Mouse (Mus musculus) CH12.LX (cell line): ENCODE data around the gene Tmem222. TPM values are rescaled to one million over a fixed set of nuclear protein-coding genes. Genes with fewer than 3 reads are reported as not detected.

Source experiments
- DNase-seq: peaks from one replicate; pipeline ENCODE4 v3.0.0-alpha.2; 2013; ENCODE audit errors: extremely low read depth
- H3K27ac ChIP-seq: 2 replicates; pipeline ENCODE4 v1.5.1; 2012; ENCODE audit warnings: low read depth, mild to moderate bottlenecking, control low read depth, moderate library complexity; ENCODE audit not compliant: insufficient read depth
- H3K27me3 ChIP-seq: replicated peaks from 2 replicates; pipeline ENCODE3; 2012; ENCODE audit warnings: inconsistent platforms
- H3K36me3 ChIP-seq, 2 experiments: replicated peaks in 1 of 2; 2 replicates each; pipeline versions ENCODE3 to v1.6.1; 2012; ENCODE audit warnings: inconsistent platforms in 1 of 2, low read length in 1 of 2, mild to moderate bottlenecking in 1 of 2, mixed read lengths in 1 of 2, moderate library complexity in 1 of 2; ENCODE audit not compliant: control insufficient read depth in 1 of 2, insufficient read depth in 1 of 2
- H3K4me1 ChIP-seq, 2 experiments: 2 replicates each; pipeline ENCODE4 v1.6.1; 2012; ENCODE audit warnings: inconsistent platforms in 1 of 2, moderate library complexity in 1 of 2; ENCODE audit not compliant: insufficient read depth in 2 of 2, control insufficient read depth in 1 of 2
- H3K4me2 ChIP-seq: 2 replicates; pipeline ENCODE4 v1.6.1; 2012; ENCODE audit warnings: low read depth, mild to moderate bottlenecking, control low read depth; ENCODE audit not compliant: poor library complexity, insufficient read depth, severe bottlenecking
- H3K4me3 ChIP-seq, 3 experiments: fragments of 150-350 bp in 1 of 3; sonication (generic) in 1 of 3; replicated peaks in 1 of 3; 2 replicates each; pipeline versions ENCODE3 to v1.5.1; 2011 to 2012; ENCODE audit warnings: low read depth in 2 of 3, low read length in 2 of 3, mild to moderate bottlenecking in 2 of 3, moderate library complexity in 2 of 3, control low read depth in 1 of 3, improper control_type of control experiment in 1 of 3, inconsistent platforms in 1 of 3, mixed read lengths in 1 of 3; ENCODE audit not compliant: poor library complexity in 1 of 3
- H3K79me2 ChIP-seq: replicated peaks from 2 replicates; pipeline ENCODE4 v1.6.1; 2012; ENCODE audit warnings: mild to moderate bottlenecking, moderate library complexity; ENCODE audit not compliant: control insufficient read depth, poor library complexity, insufficient read depth, severe bottlenecking; ENCODE audit errors: extremely low read depth
- H3K9ac ChIP-seq: 2 replicates; pipeline ENCODE4 v1.6.1; 2012; ENCODE audit warnings: low read depth, mild to moderate bottlenecking, control low read depth, moderate library complexity; ENCODE audit not compliant: insufficient read depth
- H3K9me3 ChIP-seq: replicated peaks from 2 replicates; pipeline ENCODE3; 2012; ENCODE audit warnings: low read length, inconsistent platforms, mixed read lengths
- CHD1 ChIP-seq: IDR thresholded peaks from 2 replicates; pipeline ENCODE4 v1.6.1; 2012; ENCODE audit warnings: low read depth, low read length, improper control_type of control experiment, inconsistent platforms
- EP300 ChIP-seq: IDR thresholded peaks from 2 replicates; pipeline ENCODE4 v1.6.1; 2011; ENCODE audit warnings: low read length, improper control_type of control experiment
- ETS1 ChIP-seq: conservative IDR thresholded peaks from 2 replicates; pipeline ENCODE4 v1.6.1; 2012; ENCODE audit warnings: low read depth, mild to moderate bottlenecking, inconsistent platforms, low read length, improper control_type of control experiment, moderate library complexity
- HCFC1 ChIP-seq: IDR thresholded peaks from 2 replicates; pipeline ENCODE4 v1.6.1; 2012; ENCODE audit warnings: low read depth, mild to moderate bottlenecking, inconsistent platforms, low read length, improper control_type of control experiment
- JUND ChIP-seq: conservative IDR thresholded peaks from 2 replicates; pipeline ENCODE4 v1.6.1; 2011; ENCODE audit warnings: low read depth, low read length, improper control_type of control experiment
- MAX ChIP-seq: IDR thresholded peaks from 2 replicates; pipeline ENCODE4 v1.6.1; 2011; ENCODE audit warnings: low read length, improper control_type of control experiment
- MAZ ChIP-seq: IDR thresholded peaks from 2 replicates; pipeline ENCODE4 v1.6.1; 2012; ENCODE audit warnings: low read depth, mild to moderate bottlenecking, inconsistent platforms, low read length, improper control_type of control experiment, moderate library complexity
- MXI1 ChIP-seq: IDR thresholded peaks from 2 replicates; pipeline ENCODE4 v1.6.1; 2011; ENCODE audit warnings: mild to moderate bottlenecking, low read depth, low read length, improper control_type of control experiment
- POLR2A ChIP-seq: IDR thresholded peaks from 2 replicates; pipeline ENCODE4 v1.6.1; 2011; ENCODE audit warnings: low read depth, mild to moderate bottlenecking, improper control_type of control experiment, low read length
- RAD21 ChIP-seq: IDR thresholded peaks from 2 replicates; pipeline ENCODE4 v1.6.1; 2011; ENCODE audit warnings: low read depth, mild to moderate bottlenecking, low read length, improper control_type of control experiment, moderate library complexity
- RCOR1 ChIP-seq: conservative IDR thresholded peaks from 2 replicates; pipeline ENCODE4 v1.6.1; 2012; ENCODE audit warnings: low read depth, mild to moderate bottlenecking, inconsistent platforms, low read length, improper control_type of control experiment
- SIN3A ChIP-seq: IDR thresholded peaks from 2 replicates; pipeline ENCODE4 v1.6.1; 2012; ENCODE audit warnings: low read length, improper control_type of control experiment, inconsistent platforms
- SMC3 ChIP-seq: IDR thresholded peaks from 2 replicates; pipeline ENCODE4 v1.6.1; 2011; ENCODE audit warnings: low read depth, low read length, improper control_type of control experiment
- UBTF ChIP-seq: IDR thresholded peaks from 2 replicates; pipeline ENCODE4 v1.6.1; 2012; ENCODE audit warnings: low read depth, mild to moderate bottlenecking, inconsistent platforms, low read length, improper control_type of control experiment, moderate library complexity
- USF1 ChIP-seq: IDR thresholded peaks from 2 replicates; pipeline ENCODE4 v1.6.1; 2014; ENCODE audit warnings: low read depth, mild to moderate bottlenecking, inconsistent platforms, low read length, improper control_type of control experiment
- USF2 ChIP-seq: conservative IDR thresholded peaks from 2 replicates; pipeline ENCODE4 v1.6.1; 2011; ENCODE audit warnings: low read depth, low read length, improper control_type of control experiment
- ZKSCAN1 ChIP-seq: IDR thresholded peaks from 2 replicates; pipeline ENCODE4 v1.6.1; 2012; ENCODE audit warnings: low read depth, inconsistent platforms, low read length, improper control_type of control experiment, borderline replicate concordance
- ZMIZ1 ChIP-seq: IDR thresholded peaks from 2 replicates; pipeline ENCODE4 v1.6.1; 2012; ENCODE audit warnings: low read depth, mild to moderate bottlenecking, inconsistent platforms, low read length, improper control_type of control experiment
- ZNF384 ChIP-seq: IDR thresholded peaks from 2 replicates; pipeline ENCODE4 v1.6.1; 2012; ENCODE audit warnings: low read depth, low read length, improper control_type of control experiment, inconsistent platforms
- dilution Hi-C: fragments of 300-500 bp; cut with MboI; formaldehyde crosslinking; loops from 2 replicates; pipeline ENCODE4 v1.14.3; 2020; ENCODE audit warnings: low sequenced_read_pairs; ENCODE audit not compliant: extremely low pct_unique_long_range_greater_than_20kb, extremely low pct_ligation_motif_present
- in situ Hi-C: fragments of 300-500 bp; cut with MboI; formaldehyde crosslinking; loops from 3 replicates; pipeline ENCODE4 v1.14.3; 2019; ENCODE audit warnings: low sequenced_read_pairs, low pct_ligation_motif_present, low pct_unique_long_range_greater_than_20kb, mixed read lengths
- polyA plus RNA-seq: library from polyadenylated mRNA; unstranded; fragments of >175 nt; gene quantifications from 2 replicates; pipeline ENCODE4 v1.2.1, GENCODE M21; 2012; ENCODE audit warnings: low read depth; ENCODE audit not compliant: insufficient read length
- total RNA-seq, 2 experiments: library from RNA; depleted of rRNA; stranded (reverse); fragments of 300-350 nt in 1 of 2; fragments of >200 nt in 1 of 2; gene quantifications; 2 replicates each; pipeline ENCODE4 v1.2.3; 2012 to 2014

Gene Tmem222
- total and polyA plus RNA-seq, 3 experiments: 64.8 to 95.7 (median 73.2) TPM

DNA sequence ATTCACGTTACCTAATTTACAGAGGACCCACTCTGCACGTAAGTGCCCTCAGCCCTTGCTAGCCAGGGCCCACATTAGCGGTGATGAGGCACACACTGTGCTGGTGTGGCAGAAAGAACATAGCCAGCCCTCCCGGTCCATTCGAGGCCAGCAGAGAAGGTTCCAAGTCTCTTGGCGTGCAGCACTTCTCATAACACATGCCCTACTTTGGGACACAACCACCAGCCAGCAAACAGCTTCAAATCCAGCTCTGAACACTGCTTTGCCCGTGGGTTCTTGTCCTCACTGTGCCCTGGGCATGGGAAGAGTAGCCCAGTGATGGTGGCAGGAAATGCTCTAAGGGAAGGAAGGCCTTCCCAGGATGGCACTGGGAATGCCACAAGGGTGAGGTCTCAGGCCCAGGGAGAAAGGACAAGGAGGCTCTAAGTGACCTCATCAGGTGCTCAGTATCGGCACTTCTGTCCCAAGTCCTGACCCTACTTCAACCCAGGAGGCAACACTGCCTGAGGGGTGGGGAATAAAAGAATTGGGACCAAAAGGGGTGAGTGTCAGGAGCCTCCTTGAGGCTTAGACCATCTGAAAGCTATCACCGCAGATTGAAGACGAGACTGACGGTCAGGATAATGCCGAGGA is 11.2 kb downstream of the Tmem222 start:
- in situ Hi-C loops (no loop called here), dilution Hi-C loops (no loop called here)
- Histone ChIP-seq H3K4me3 (no peak overlapping the region), H3K4me2 (no peak overlapping the region), H3K9ac (no peak overlapping the region), H3K4me1 (peaks cover 27 to 82% of the 10 kb centered on the region in 2 experiments), H3K27me3 (no peaks in the 10 kb centered on the region), H3K27ac (no peak overlapping the region), H3K9me3 (no peaks in the 10 kb centered on the region), H3K79me2 (peaks cover 11% of the 10 kb centered on the region), H3K36me3 (peaks cover 47 to 67% of the 10 kb centered on the region in 2 experiments)
- no peak for DNase-seq
- TF ChIP-seq SIN3A (no peak), ZMIZ1 (no peak), MAZ (no peak), CHD1 (no peak), SMC3 (no peak), POLR2A (no peak), HCFC1 (no peak), ETS1 (no peak), MAX (no peak)

DNA sequence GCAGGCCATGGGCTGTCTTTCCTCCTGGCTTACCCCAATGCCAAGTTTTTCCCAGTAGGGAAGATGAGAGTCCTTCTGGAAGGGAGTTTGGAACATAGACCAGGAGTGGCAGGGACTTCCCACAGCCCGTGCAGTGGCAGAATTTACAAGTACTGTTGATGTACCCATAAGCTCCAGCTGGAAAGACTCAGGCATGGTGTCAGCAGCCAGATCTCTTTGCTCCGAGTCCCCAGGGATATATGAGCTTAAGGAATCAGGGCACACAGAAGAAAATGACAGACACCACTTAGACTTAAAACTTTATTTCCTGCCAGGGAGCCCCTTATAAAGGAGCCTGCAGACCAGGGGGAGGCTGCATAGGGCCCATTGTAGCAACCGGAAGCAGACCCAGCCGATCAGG is 11.8 kb downstream of the Tmem222 start:
- H3K4me1 ChIP-seq: peaks cover 30 to 86% of the 10 kb centered on the region in 2 experiments
- TF ChIP-seq ZMIZ1 (no peak), MXI1 (no peak), ETS1 (no peak), UBTF (no peak), ZNF384 (no peak), HCFC1 (no peak), POLR2A (no peak), JUND (no peak), ZKSCAN1 (no peak), USF1 (no peak), MAZ (no peak), EP300 (no peak), RAD21 (no peak), USF2 (no peak), RCOR1 (no peak)
- no peaks in the 10 kb centered on the region for H3K9me3 ChIP-seq
- no peak overlapping the region for H3K27ac ChIP-seq
- H3K9ac ChIP-seq: no peak overlapping the region
- no peak overlapping the region for H3K4me2 ChIP-seq
- DNase-seq: no peak
- peaks cover 10% of the 10 kb centered on the region for H3K79me2 ChIP-seq
- in situ Hi-C loops (no loop called here), dilution Hi-C loops (no loop called here)
- peaks cover 47 to 72% of the 10 kb centered on the region in 2 experiments for H3K36me3 ChIP-seq
- H3K27me3 ChIP-seq: no peaks in the 10 kb centered on the region
- H3K4me3 ChIP-seq: no peak overlapping the region
